Mouse (Mus musculus) liver, adult 2 months (tissue): Measurements from ENCODE around the gene Aip.

Experiments
- CTCF ChIP-seq: fragments of 200-500 bp; IDR thresholded peaks from 2 replicates; pipeline ENCODE4 v1.5.1; 2011; ENCODE audit warnings: low read depth, low read length, control low read depth
- POLR2A ChIP-seq: fragments of 200-500 bp; IDR thresholded peaks from 2 replicates; pipeline ENCODE4 v1.6.1; 2011; ENCODE audit warnings: low read length, control low read depth; ENCODE audit not compliant: insufficient read depth; ENCODE audit errors: extremely low read depth

GRCm38 (mm10) chr19:4117006-4117405 is 8.7 kb downstream of the Aip start:
- TF ChIP-seq CTCF (no peak), POLR2A (no peak)
